Mouse (Mus musculus) liver, embryonic 14.5 days (tissue): ENCODE results near the gene Gc.

Experiments
- CTCF ChIP-seq: IDR thresholded peaks from 2 replicates; pipeline ENCODE4 v1.5.1; 2016; ENCODE audit warnings: antibody characterized with exemption, low read depth, control low read depth
- EP300 ChIP-seq: IDR thresholded peaks from 2 replicates; pipeline ENCODE4 v1.6.1; 2016; ENCODE audit warnings: antibody characterized with exemption, low read depth

- TF ChIP-seq CTCF (no peak), EP300 (no peak)
Observed at GRCm38 (mm10) chr5:89450798-89451197, 6.9 kb downstream of the Gc start.
